Mouse (Mus musculus): ENCODE results near the gene Vmn2r25. TPM values are rescaled to one million over a fixed set of nuclear protein-coding genes. Genes with fewer than 3 reads are reported as not detected.

Gene Vmn2r25
- polyA plus RNA-seq (2012; rRNA removed), result not detected in 2 replicates

GRCm38 (mm10) chr6:123853363-123853762 lies at the start of gene Vmn2r25:
Gene Vmn2r25 (minus strand): TSS chr6:123853463.

GRCm38 (mm10) chr6:123778579-123778978 lies 74.7 kb downstream of the Vmn2r25 start, which contains the start of gene Vmn2r24:
Gene Vmn2r24 (plus strand): TSS chr6:123778879.

Other genes starting within 250 kb of the Vmn2r25 start
- gene Vmn2r22, start 202.7 kb downstream of the Vmn2r25 start, polyA plus RNA-seq (2012; rRNA removed), result not detected in 2 replicates
- gene Vmn2r23, start 150.8 kb downstream of the Vmn2r25 start, polyA plus RNA-seq (2012; rRNA removed), result not detected in 2 replicates
- not detected in 2 replicates for gene Vmn2r24, start 74.6 kb downstream of the Vmn2r25 start, polyA plus RNA-seq (2012; rRNA removed)
- gene Vmn2r26, start 171.1 kb upstream of the Vmn2r25 start, polyA plus RNA-seq (2012; rRNA removed), result not detected in 2 replicates